Mouse (Mus musculus) cortical plate, adult 2 months (tissue): ENCODE measurements around the gene Npsr1. TPM values are rescaled to one million over a fixed set of nuclear protein-coding genes. Genes with fewer than 3 reads are reported as not detected.
A peak's percentile ranks its signal among the peaks of the same experiment; 100 is the strongest.

Source experiments
- H3K27ac ChIP-seq: fragments of 200-500 bp; 2 replicates; pipeline ENCODE4 v1.5.1; 2012; ENCODE audit warnings: low read length, control low read depth, inconsistent platforms; ENCODE audit not compliant: insufficient read depth
- H3K4me1 ChIP-seq: fragments of 200-500 bp; 2 replicates; pipeline ENCODE4 v1.6.1; 2011; ENCODE audit warnings: low read length; ENCODE audit not compliant: control insufficient read depth, insufficient read depth
- H3K4me3 ChIP-seq: fragments of 200-500 bp; 2 replicates; pipeline ENCODE4 v1.5.1; 2011; ENCODE audit warnings: mild to moderate bottlenecking, low read length, control low read depth; ENCODE audit not compliant: insufficient read depth
- CTCF ChIP-seq: fragments of 200-500 bp; IDR thresholded peaks from 2 replicates; pipeline ENCODE4 v1.5.1; 2011; ENCODE audit warnings: mild to moderate bottlenecking, control low read depth, low read length; ENCODE audit not compliant: insufficient read depth; ENCODE audit errors: extremely low read depth
- POLR2A ChIP-seq: fragments of 200-500 bp; IDR thresholded peaks from 2 replicates; pipeline ENCODE4 v1.6.1; 2011; ENCODE audit warnings: mild to moderate bottlenecking, low read length, control low read depth; ENCODE audit not compliant: insufficient read depth; ENCODE audit errors: extremely low read depth
- polyA plus RNA-seq: library from polyadenylated mRNA; depleted of rRNA; stranded (reverse); fragments of >200 nt; gene quantifications from 2 replicates; pipeline ENCODE4 v1.2.3, GENCODE M21; 2012; rRNA removed

The Npsr1 gene
- 1.3 TPM in 2 replicates for polyA plus RNA-seq

GRCm38 (mm10) chr9:24097696-24098095 lies at the start of gene Npsr1:
Gene Npsr1 (plus strand): TSS chr9:24097996.
- H3K4me3 ChIP-seq: no peak within 1 kb of the TSS
- no peaks in the 10 kb centered on the region for H3K4me1 ChIP-seq
- TF ChIP-seq CTCF (no peak), POLR2A (no peak)
- H3K27ac ChIP-seq: no peak within 1 kb of the TSS

GRCm38 (mm10) chr9:24051538-24051937 lies 46.3 kb upstream of the Npsr1 start:
- Histone ChIP-seq H3K4me3 (no peak overlapping the region), H3K4me1 (no peaks in the 10 kb centered on the region), H3K27ac (no peak overlapping the region)
- TF ChIP-seq POLR2A (no peak), CTCF (no peak)

- no peak overlapping the region for H3K4me3 ChIP-seq
- H3K4me1 ChIP-seq: no peaks in the 10 kb centered on the region
- no peak for TF ChIP-seq POLR2A
- TF ChIP-seq CTCF: no peak
- no peak overlapping the region for H3K27ac ChIP-seq
Measured at GRCm38 (mm10) chr9:24063251-24063650, 34.5 kb upstream of the Npsr1 start.

GRCm38 (mm10) chr9:24071664-24072063 lies 26.1 kb upstream of the Npsr1 start:
- TF ChIP-seq CTCF (no peak), POLR2A (no peak)
- H3K4me3 ChIP-seq: no peak overlapping the region
- H3K27ac ChIP-seq: no peak overlapping the region
- H3K4me1 ChIP-seq: no peaks in the 10 kb centered on the region

GRCm38 (mm10) chr9:24077596-24077995 lies 20.2 kb upstream of the Npsr1 start:
- Histone ChIP-seq H3K4me1 (no peaks in the 10 kb centered on the region), H3K4me3 (no peak overlapping the region), H3K27ac (no peak overlapping the region)
- TF ChIP-seq CTCF (no peak), POLR2A (no peak)

- TF ChIP-seq CTCF (no peak), POLR2A (no peak)
- no peak overlapping the region for H3K27ac ChIP-seq
- H3K4me1 ChIP-seq: no peaks in the 10 kb centered on the region
- H3K4me3 ChIP-seq: no peak overlapping the region
Measured at GRCm38 (mm10) chr9:24091875-24092274, 5.9 kb upstream of the Npsr1 start.

- no peak for TF ChIP-seq CTCF
- no peak for TF ChIP-seq POLR2A
- Histone ChIP-seq H3K4me1 (no peaks in the 10 kb centered on the region), H3K27ac (no peak overlapping the region), H3K4me3 (no peak overlapping the region)
Measured at GRCm38 (mm10) chr9:24098526-24098925, 730 bp downstream of the Npsr1 start.

GRCm38 (mm10) chr9:24099631-24100030 lies 1.8 kb downstream of the Npsr1 start:
- Histone ChIP-seq H3K4me3 (no peak overlapping the region), H3K4me1 (no peaks in the 10 kb centered on the region), H3K27ac (no peak overlapping the region)
- TF ChIP-seq POLR2A (no peak), CTCF (no peak)

GRCm38 (mm10) chr9:24119423-24119822 lies 21.6 kb downstream of the Npsr1 start:
- H3K4me1 ChIP-seq: no peaks in the 10 kb centered on the region
- no peak overlapping the region for H3K4me3 ChIP-seq
- TF ChIP-seq CTCF: peak; percentile 47; the same call in 1 of the 2 replicates
- no peak for TF ChIP-seq POLR2A
- H3K27ac ChIP-seq: no peak overlapping the region

- Histone ChIP-seq H3K27ac (no peak overlapping the region), H3K4me3 (no peak overlapping the region), H3K4me1 (no peaks in the 10 kb centered on the region)
- TF ChIP-seq POLR2A: no peak
Measured at GRCm38 (mm10) chr9:24133142-24133541, 35.3 kb downstream of the Npsr1 start.

- no peaks in the 10 kb centered on the region for H3K4me1 ChIP-seq
- TF ChIP-seq POLR2A (no peak), CTCF (no peak)
- no peak overlapping the region for H3K27ac ChIP-seq
- H3K4me3 ChIP-seq: no peak overlapping the region
Measured at GRCm38 (mm10) chr9:24136354-24136753, 38.6 kb downstream of the Npsr1 start.

- Histone ChIP-seq H3K27ac (no peak overlapping the region), H3K4me1 (no peaks in the 10 kb centered on the region), H3K4me3 (no peak overlapping the region)
- no peak for TF ChIP-seq CTCF
- TF ChIP-seq POLR2A: no peak
Measured at GRCm38 (mm10) chr9:24144341-24144740, 46.5 kb downstream of the Npsr1 start.
